Mouse (Mus musculus): ENCODE measurements around the gene Trh. TPM values are rescaled to one million over a fixed set of nuclear protein-coding genes. Genes with fewer than 3 reads are reported as not detected.

The Trh gene
- total and polyA plus RNA-seq, 3 experiments, result not detected

GRCm38 (mm10) chr6:92286258-92286888 is 41.9 kb upstream of the Trh start:
- peaks cover 0 to 10% of the 10 kb centered on the region in 2 experiments; a peak in 1 of 4 replicates for H3K4me1 ChIP-seq (ENCODE audit: control insufficient read depth in 1 of 2, insufficient read depth in 2 of 2, low read length in 2 of 2)
- no peak overlapping the region for H3K4me3 ChIP-seq (ENCODE audit: control insufficient read depth in 1 of 2, insufficient read depth in 1 of 2, low read depth in 2 of 2, low read length in 2 of 2)
- no peaks in the 10 kb centered on the region for H3K27me3 ChIP-seq (ENCODE audit: control insufficient read depth in 1 of 2, insufficient read depth in 2 of 2, low read length in 2 of 2)
- TF ChIP-seq SMC3 (IDR thresholded peaks at IDR 0.05; ENCODE audit: low read depth, low read length), result peak; percentile 50
- no peak for TF ChIP-seq MYB (IDR thresholded peaks at IDR 0.05; ENCODE audit: low read depth, low read length)
- peak; percentile 34 to 67 (median 58) for TF ChIP-seq CTCF (IDR thresholded peaks at IDR 0.05 in 2 of 3, conservative IDR thresholded peaks at IDR 0.05 in 1 of 3; ENCODE audit: control insufficient read depth in 1 of 3, insufficient read depth in 1 of 3, low read depth in 2 of 3, low read length in 3 of 3, poor library complexity in 1 of 3, severe bottlenecking in 1 of 3)
- peak; percentile 73 for TF ChIP-seq RAD21 (IDR thresholded peaks at IDR 0.05; ENCODE audit: low read depth, low read length)
- no peak for TF ChIP-seq JUND (IDR thresholded peaks at IDR 0.05; ENCODE audit: low read depth, low read length)
- no peak for TF ChIP-seq TAL1 (IDR thresholded peaks at IDR 0.05; ENCODE audit: low read length)
- TF ChIP-seq USF2 (IDR thresholded peaks at IDR 0.05; ENCODE audit: borderline replicate concordance in 1 of 2, insufficient read depth in 1 of 2, low read depth in 1 of 2, low read length in 2 of 2), result no peak
- no peak for TF ChIP-seq ETS1 (IDR thresholded peaks at IDR 0.05; ENCODE audit: low read depth, low read length)
- TF ChIP-seq POLR2AphosphoS5 (IDR thresholded peaks at IDR 0.05; ENCODE audit: borderline replicate concordance, low read depth, low read length), result no peak
- TF ChIP-seq HCFC1 (IDR thresholded peaks at IDR 0.05; ENCODE audit: low read depth, low read length), result no peak
- no peak for TF ChIP-seq ELF1 (IDR thresholded peaks at IDR 0.05; ENCODE audit: low read depth, low read length)
- H3K9ac ChIP-seq (ENCODE audit: control insufficient read depth, low read depth, low read length, poor library complexity, severe bottlenecking), result no peak overlapping the region
- no peaks in the 10 kb centered on the region for H3K79me2 ChIP-seq (ENCODE audit: control insufficient read depth, insufficient read depth, low read length, poor library complexity)
- peak; percentile 55 for DNase-seq (ENCODE audit: low read depth, low spot score)
- peaks cover 0 to 2% of the 10 kb centered on the region in 2 experiments; a peak in 1 of 4 replicates for H3K36me3 ChIP-seq (ENCODE audit: control insufficient read depth in 1 of 2, insufficient read depth in 2 of 2, low read length in 2 of 2)
- no peak overlapping the region for H3K27ac ChIP-seq (ENCODE audit: control insufficient read depth, low read depth, low read length)
- no peaks in the 10 kb centered on the region for H3K9me3 ChIP-seq (replicated peaks; ENCODE audit: insufficient read depth, low read length)

GRCm38 (mm10) chr6:92285559-92285958 is 41.1 kb upstream of the Trh start:
- peaks cover 0 to 10% of the 10 kb centered on the region in 2 experiments; a peak in 1 of 4 replicates for H3K4me1 ChIP-seq (ENCODE audit: control insufficient read depth in 1 of 2, insufficient read depth in 2 of 2, low read length in 2 of 2)
- TF ChIP-seq POLR2AphosphoS2 (IDR thresholded peaks at IDR 0.05; ENCODE audit: low read length), result no peak
- no peak for TF ChIP-seq POLR2AphosphoS5 (IDR thresholded peaks at IDR 0.05; ENCODE audit: borderline replicate concordance, low read depth, low read length)
- no peak for TF ChIP-seq MEF2A (IDR thresholded peaks at IDR 0.05; ENCODE audit: extremely low read depth, insufficient replicate concordance, low read depth, low read length, poor library complexity, severe bottlenecking)
- no peak for TF ChIP-seq NRF1 (IDR thresholded peaks at IDR 0.05; ENCODE audit: insufficient read depth, low read depth, low read length, poor library complexity, severe bottlenecking)
- no peak for TF ChIP-seq NELFE (IDR thresholded peaks at IDR 0.05; ENCODE audit: low read depth, low read length)
- no peak for TF ChIP-seq USF1 (IDR thresholded peaks at IDR 0.05; ENCODE audit: low read depth, low read length)
- TF ChIP-seq MAFK (IDR thresholded peaks at IDR 0.05; ENCODE audit: borderline replicate concordance, low read depth, low read length), result no peak
- no peak for TF ChIP-seq ETS1 (IDR thresholded peaks at IDR 0.05; ENCODE audit: low read depth, low read length)
- TF ChIP-seq ZC3H11A (IDR thresholded peaks at IDR 0.05; ENCODE audit: low read depth, low read length), result no peak
- TF ChIP-seq CTCF (IDR thresholded peaks at IDR 0.05 in 2 of 3, conservative IDR thresholded peaks at IDR 0.05 in 1 of 3; ENCODE audit: control insufficient read depth in 1 of 3, insufficient read depth in 1 of 3, low read depth in 2 of 3, low read length in 3 of 3, poor library complexity in 1 of 3, severe bottlenecking in 1 of 3), result no peak
- no peak for TF ChIP-seq SMC3 (IDR thresholded peaks at IDR 0.05; ENCODE audit: low read depth, low read length)
- TF ChIP-seq GATA1 (IDR thresholded peaks at IDR 0.05; ENCODE audit: low read depth, low read length), result no peak

More at GRCm38 (mm10) chr6:92285559-92285958, 41.1 kb upstream of the Trh start:
- Histone ChIP-seq H3K36me3 (ENCODE audit: control insufficient read depth in 1 of 2, insufficient read depth in 2 of 2, low read length in 2 of 2) (peaks cover 0 to 2% of the 10 kb centered on the region in 2 experiments; a peak in 1 of 4 replicates), H3K79me2 (ENCODE audit: control insufficient read depth, insufficient read depth, low read length, poor library complexity) (no peaks in the 10 kb centered on the region), H3K27me3 (ENCODE audit: control insufficient read depth in 1 of 2, insufficient read depth in 2 of 2, low read length in 2 of 2) (no peaks in the 10 kb centered on the region), H3K9me3 (replicated peaks; ENCODE audit: insufficient read depth, low read length) (no peaks in the 10 kb centered on the region), H3K4me3 (ENCODE audit: control insufficient read depth in 1 of 2, insufficient read depth in 1 of 2, low read depth in 2 of 2, low read length in 2 of 2) (no peak overlapping the region), H3K27ac (ENCODE audit: control insufficient read depth, low read depth, low read length) (no peak overlapping the region), H3K9ac (ENCODE audit: control insufficient read depth, low read depth, low read length, poor library complexity, severe bottlenecking) (no peak overlapping the region)
- no peak for DNase-seq (ENCODE audit: low read depth, low spot score)
